In genomic region chr5:15933581-15934375, GRCm38 (mm10) we compare ENCODE assay signal across 8 mouse cellular contexts. TPM values are rescaled to one million over a fixed set of nuclear protein-coding genes. Genes with fewer than 3 reads are reported as not detected.
DNase-seq lines count a peak whose midpoint lies in the region; ATAC-seq and TF ChIP-seq lines count a peak whose summit lies in the region.

No protein-coding gene starts in this region.

- H3K36me3 ChIP-seq in kidney, postnatal 0 days (ENCODE audit: insufficient read depth, low read length): no peaks in the 10 kb centered on the region
- no peaks in the 10 kb centered on the region for H3K36me3 ChIP-seq in midbrain, postnatal 0 days (ENCODE audit: insufficient read depth, low read length)

- peak overlapping the region; percentile 57 for H3K4me3 ChIP-seq in kidney, postnatal 0 days (replicated peaks; ENCODE audit: low read depth, low read length)
- peak overlapping the region; percentile 69 for H3K4me3 ChIP-seq in midbrain, postnatal 0 days (ENCODE audit: low read depth, low read length)

- intact Hi-C loops in left cerebral cortex, postnatal 25 days (cut with DNase I): loop anchor here (5.0 kb wide), 2 partner anchors 96 to 199 kb away; no protein-coding TSS in a partner anchor

- WGBS in kidney, postnatal 0 days: 9% methylated on average over 17 of the region's 17 CpGs
- 1% methylated on average over 17 of the region's 17 CpGs for WGBS in midbrain, postnatal 0 days

- peak overlapping the region; percentile 80 for H3K4me2 ChIP-seq in kidney, postnatal 0 days (ENCODE audit: low read length)
- peak overlapping the region; percentile 72 for H3K4me2 ChIP-seq in midbrain, postnatal 0 days (ENCODE audit: low read depth, low read length, poor library complexity, severe bottlenecking)

- H3K27ac ChIP-seq in kidney, postnatal 0 days: peak overlapping the region; percentile 76
- H3K27ac ChIP-seq in midbrain, postnatal 0 days (ENCODE audit: low read depth, low read length): peak overlapping the region; percentile 96

- H3K27me3 ChIP-seq in kidney, postnatal 0 days (ENCODE audit: insufficient read depth, low read length): no peaks in the 10 kb centered on the region
- peaks cover 9% of the 10 kb centered on the region; the same call in 1 of the 2 replicates for H3K27me3 ChIP-seq in midbrain, postnatal 0 days (ENCODE audit: insufficient read depth, low read length)

- H3K9me3 ChIP-seq in kidney, postnatal 0 days (replicated peaks; ENCODE audit: low read length): no peaks in the 10 kb centered on the region
- no peaks in the 10 kb centered on the region for H3K9me3 ChIP-seq in midbrain, postnatal 0 days (ENCODE audit: low read length)

- H3K4me1 ChIP-seq in kidney, postnatal 0 days (replicated peaks; ENCODE audit: insufficient read depth, low read length): 0 out of 2 replicates have a peak, but pooled peaks cover 11% of the 10 kb centered on the region
- H3K4me1 ChIP-seq in midbrain, postnatal 0 days (ENCODE audit: insufficient read depth, low read length): no peaks in the 10 kb centered on the region

- no peak for TF ChIP-seq CTCF in kidney, postnatal 0 days (IDR thresholded peaks at IDR 0.05; ENCODE audit: low read depth)
- TF ChIP-seq CTCF in midbrain, postnatal 0 days (IDR thresholded peaks at IDR 0.05): no peak

- H3K9ac ChIP-seq in kidney, postnatal 0 days (ENCODE audit: low read depth, low read length): peak overlapping the region; percentile 74
- H3K9ac ChIP-seq in midbrain, postnatal 0 days (replicated peaks; ENCODE audit: low read length, poor library complexity, severe bottlenecking): peak overlapping the region; percentile 83

- peak; percentile 35 for DNase-seq in kidney, postnatal 0 days (ENCODE audit: low spot score)
- DNase-seq in kidney, postnatal 10 days: no peak
- peak; percentile 75 for DNase-seq in cerebellum, adult 9-11 months
- peak; percentile 61 to 71 for DNase-seq in frontal cortex, postnatal 36 days (ENCODE audit: low spot score in 2 of 2)
- peak; percentile 54 to 77 for DNase-seq in left cerebral cortex, postnatal 25 days (ENCODE audit: low spot score in 2 of 2)
- peak; percentile 53 for DNase-seq in midbrain, postnatal 0 days (ENCODE audit: low spot score)
- no peak for DNase-seq in thymus, postnatal 0 days (ENCODE audit: low spot score)

- ATAC-seq in kidney, postnatal 0 days (replicated peaks; ENCODE audit: low FRiP score, low read depth): peak; percentile 18; the same call in 1 of the 2 replicates
- ATAC-seq in midbrain, postnatal 0 days (ENCODE audit: low FRiP score): peak; percentile 39
- ATAC-seq in inflammation-experienced regulatory T-cells, adult 6 months: no peak

RNA-seq across cellular contexts. Expression of gene Cacna2d1, which starts 0.7 kb away (rescaled TPM):
- polyA plus RNA-seq in kidney, postnatal 0 days (2015; fragmentation: Nextera tagmentation; extraction: Ambion mirVana): 9.7 and 10.3 TPM in 2 replicates
- 100 to 1,000 TPM; 203 to 205 TPM for total RNA-seq in left cerebral cortex, postnatal 25 days (2021)
- 77.8 and 107 TPM in 2 replicates for total RNA-seq in midbrain, postnatal 0 days (2014; rRNA removed)
- polyA plus RNA-seq in midbrain, postnatal 0 days (2015; fragmentation: Nextera tagmentation; extraction: Ambion mirVana): 38.8 and 43.3 TPM in 2 replicates
- not detected for polyA plus RNA-seq in inflammation-experienced regulatory T-cells, adult 6 months (2017; shearing (Covaris generic))
- 1.1 and 1.3 TPM in 2 replicates for polyA plus RNA-seq in thymus, postnatal 0 days (2015; fragmentation: Nextera tagmentation; extraction: Ambion mirVana)

Comparison
In these comparisons a context has a peak if more than half of its experiments do, and no peak if none do; other contexts are left out.
1. DNase-seq: peak in kidney, postnatal 0 days (single experiment), cerebellum, adult 9-11 months (single experiment), frontal cortex, postnatal 36 days (2 of 2), left cerebral cortex, postnatal 25 days (2 of 2) and midbrain, postnatal 0 days (single experiment); none in kidney, postnatal 10 days (single experiment) and thymus, postnatal 0 days (single experiment).